Mouse (Mus musculus): Measurements from ENCODE around the gene Btbd35f6.
"Not testable (repeated sequence)": the region's sequence is repeated elsewhere in the genome, so short reads cannot be mapped to it uniquely, and the experiment has no call there.

Gene Btbd35f6

DNA sequence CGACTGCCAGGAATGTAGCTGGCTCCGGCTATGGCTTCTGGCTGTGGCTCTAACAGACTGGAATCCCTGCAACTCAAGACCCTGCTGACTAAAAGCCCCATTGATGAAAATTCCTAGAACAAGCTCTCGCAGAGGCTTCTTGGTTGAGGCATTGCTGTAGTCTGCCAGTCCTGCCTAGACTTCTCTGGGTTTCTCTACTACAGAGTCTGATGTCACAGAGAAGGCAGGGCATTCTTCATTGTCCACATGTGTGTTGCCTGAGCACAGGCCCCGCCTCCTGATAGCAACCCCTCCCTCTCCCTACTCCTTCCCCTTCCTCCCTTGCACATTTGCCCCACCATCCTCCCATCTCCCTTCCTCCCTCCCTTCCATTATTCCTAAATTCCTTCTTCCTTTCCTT is at the start of gene Btbd35f6:
Gene Btbd35f6 (minus strand): TSS at position 101 of the 400 bp plus-strand sequence.
- DNase-seq: not testable (repeated sequence)

GRCm38 (mm10) chrX:33986716-33987115 is 30.4 kb upstream of the Btbd35f6 start, which contains the start of gene Gm21870:
Gene Gm21870 (minus strand): TSS chrX:33986816.
- not testable (repeated sequence) for DNase-seq

DNA sequence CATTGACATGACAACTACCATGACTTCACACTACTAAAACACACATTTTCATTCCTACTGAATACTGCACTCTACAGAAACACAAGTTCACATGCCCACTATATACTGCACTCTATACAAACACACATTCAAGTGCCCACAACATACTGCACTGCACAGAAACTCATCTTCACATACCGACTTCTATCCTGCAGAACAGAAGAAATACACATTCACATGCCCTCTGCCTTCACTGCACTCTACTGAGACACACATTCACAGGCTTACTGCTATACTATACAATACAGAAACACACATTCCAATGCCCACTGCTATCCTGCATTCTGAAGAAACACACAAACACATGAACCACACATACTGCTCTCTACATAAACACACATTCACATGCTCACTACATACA is 26.1 kb downstream of the Btbd35f6 start:
- DNase-seq: peak; percentile 85

DNA sequence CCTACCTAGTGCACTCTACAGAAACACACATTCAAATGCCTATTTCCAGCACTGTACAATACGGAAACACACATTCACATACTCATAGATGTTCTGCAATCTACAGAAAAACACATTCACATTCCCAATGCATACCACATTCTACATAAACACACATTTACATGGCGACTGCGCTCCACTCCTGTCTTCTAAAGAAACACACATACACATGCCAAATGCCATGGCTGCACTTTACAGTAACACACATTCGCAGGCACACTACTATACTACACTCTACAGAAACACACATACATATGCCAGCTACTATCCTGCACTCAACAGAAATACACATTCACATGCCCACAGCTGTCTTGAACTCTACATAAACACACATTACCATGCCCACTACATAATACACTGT is 28.1 kb downstream of the Btbd35f6 start:
- DNase-seq: peak; percentile 78

- DNase-seq: not testable (repeated sequence)
These were observed 30.0 kb downstream of the Btbd35f6 start for GRCm38 (mm10) chrX:33926344-33926743.

- not testable (repeated sequence) for DNase-seq
These were observed 30.9 kb downstream of the Btbd35f6 start for GRCm38 (mm10) chrX:33925420-33925819.

Data from heart, adult 11 months (tissue).